Mouse (Mus musculus) G1E (cell line): ENCODE data around the gene Iqcn. TPM values are rescaled to one million over a fixed set of nuclear protein-coding genes. Genes with fewer than 3 reads are reported as not detected.

Source experiments
- ATAC-seq: 2 replicates; pipeline ENCODE4 v1.8.0; 2016; ENCODE audit warnings: mild to moderate bottlenecking; ENCODE audit not compliant: insufficient number of reproducible peaks, poor library complexity, low FRiP score, severe bottlenecking; ENCODE audit errors: extremely low read depth
- DNase-seq: peaks from one replicate; pipeline ENCODE4 v3.0.0; 2012; ENCODE audit warnings: low spot score
- H3K27me3 ChIP-seq: 2 replicates; pipeline ENCODE4 v1.6.1; 2012; ENCODE audit warnings: mild to moderate bottlenecking, low read length, inconsistent platforms; ENCODE audit not compliant: insufficient read depth
- H3K36me3 ChIP-seq: replicated peaks from 2 replicates; pipeline ENCODE3; 2012; ENCODE audit warnings: mild to moderate bottlenecking, inconsistent platforms
- H3K4me1 ChIP-seq: 2 replicates; pipeline ENCODE4 v1.6.1; 2012; ENCODE audit warnings: low read depth, low read length, inconsistent platforms, mixed read lengths; ENCODE audit not compliant: insufficient read depth
- H3K4me3 ChIP-seq: 2 replicates; pipeline ENCODE4 v1.5.1; 2012; ENCODE audit warnings: low read depth, mild to moderate bottlenecking, inconsistent platforms, low read length, moderate library complexity, mixed read lengths
- H3K9me3 ChIP-seq: replicated peaks from 2 replicates; pipeline ENCODE4 v1.6.1; 2012; ENCODE audit warnings: inconsistent platforms
- CTCF ChIP-seq: IDR thresholded peaks from 2 replicates; pipeline ENCODE4 v1.5.1; 2012; ENCODE audit warnings: low read depth, low read length, inconsistent platforms, mixed read lengths
- GATA1 ChIP-seq: IDR thresholded peaks from 2 replicates; pipeline ENCODE4 v1.6.1; 2012; ENCODE audit warnings: borderline replicate concordance, low read length, inconsistent platforms, mixed read lengths
- GATA2 ChIP-seq: IDR thresholded peaks from 2 replicates; pipeline ENCODE4 v1.6.1; 2012; ENCODE audit warnings: low read depth, low read length, inconsistent platforms, borderline replicate concordance
- POLR2AphosphoS5 ChIP-seq: IDR thresholded peaks from 2 replicates; pipeline ENCODE4 v1.6.1; 2012; ENCODE audit warnings: low read depth, low read length, inconsistent platforms; ENCODE audit not compliant: insufficient replicate concordance
- TAL1 ChIP-seq: conservative IDR thresholded peaks from 2 replicates; pipeline ENCODE4 v1.6.1; 2012; ENCODE audit warnings: low read depth, low read length, inconsistent platforms, mixed read lengths
- polyA plus RNA-seq: library from polyadenylated mRNA; stranded (reverse); fragments of >175 nt; gene quantifications from 2 replicates; pipeline ENCODE4 v1.2.3, GENCODE M21; 2012
- total RNA-seq, 2 experiments: library from RNA; stranded (forward) in 1 of 2; stranded (reverse) in 1 of 2; fragments of 200-1000 nt in 1 of 2; fragments of >200 nt in 1 of 2; fragmentation: Nextera tagmentation in 1 of 2; gene quantifications; 2 replicates each; pipeline ENCODE4 v1.2.3; 2014 to 2017

Iqcn gene
- total and polyA plus RNA-seq, 3 experiments, result 0.05 TPM; not detected in 2

GRCm38 (mm10) chr8:70747211-70747890 lies 44.1 kb downstream of the Iqcn start:
- peaks cover 68% of the 10 kb centered on the region for H3K27me3 ChIP-seq
- peaks cover 8% of the 10 kb centered on the region for H3K4me1 ChIP-seq
- TF ChIP-seq GATA2 (no peak), TAL1 (no peak), GATA1 (no peak), POLR2AphosphoS5 (no peak), CTCF (no peak)
- ATAC-seq, result no peak
- no peak for DNase-seq
- no peaks in the 10 kb centered on the region for H3K9me3 ChIP-seq
- no peak overlapping the region for H3K4me3 ChIP-seq
- H3K36me3 ChIP-seq, result no peaks in the 10 kb centered on the region

- Histone ChIP-seq H3K36me3 (no peaks in the 10 kb centered on the region), H3K9me3 (no peaks in the 10 kb centered on the region), H3K27me3 (peaks cover 60% of the 10 kb centered on the region), H3K4me3 (no peak overlapping the region), H3K4me1 (peaks cover 19% of the 10 kb centered on the region)
- DNase-seq (no peak), ATAC-seq (no peak)
- TF ChIP-seq POLR2AphosphoS5 (no peak), GATA1 (no peak), CTCF (no peak), GATA2 (no peak), TAL1 (no peak)
Measured at GRCm38 (mm10) chr8:70748246-70749096, 45.2 kb downstream of the Iqcn start.

- no peaks in the 10 kb centered on the region for H3K9me3 ChIP-seq
- TF ChIP-seq POLR2AphosphoS5 (no peak), GATA1 (no peak), TAL1 (no peak), CTCF (no peak)
- no peak overlapping the region for H3K4me3 ChIP-seq
- H3K4me1 ChIP-seq, result peaks cover 27% of the 10 kb centered on the region
- H3K27me3 ChIP-seq, result peaks cover 54% of the 10 kb centered on the region
- DNase-seq, result no peak
- no peaks in the 10 kb centered on the region for H3K36me3 ChIP-seq
- no peak for ATAC-seq
Measured at GRCm38 (mm10) chr8:70749097-70749674, 45.9 kb downstream of the Iqcn start.

GRCm38 (mm10) chr8:70750128-70750680 lies 46.9 kb downstream of the Iqcn start:
- no peaks in the 10 kb centered on the region for H3K9me3 ChIP-seq
- ATAC-seq (no peak), DNase-seq (no peak)

GRCm38 (mm10) chr8:70752000-70752764 lies 48.9 kb downstream of the Iqcn start:
- Histone ChIP-seq H3K4me1 (peaks cover 48% of the 10 kb centered on the region), H3K9me3 (no peaks in the 10 kb centered on the region), H3K4me3 (no peak overlapping the region; the same call in 1 of the 2 replicates), H3K36me3 (peaks cover 23% of the 10 kb centered on the region), H3K27me3 (peaks cover 31% of the 10 kb centered on the region)
- ATAC-seq (no peak), DNase-seq (peak; percentile 38)
- TF ChIP-seq GATA2, result no peak
- TF ChIP-seq CTCF, result peak; percentile 63

More at GRCm38 (mm10) chr8:70750128-70750680, 46.9 kb downstream of the Iqcn start:
- TF ChIP-seq TAL1, result no peak
- no peak for TF ChIP-seq GATA1
- no peak for TF ChIP-seq POLR2AphosphoS5
- TF ChIP-seq GATA2, result no peak
- H3K4me3 ChIP-seq, result no peak overlapping the region
- H3K4me1 ChIP-seq, result peaks cover 33% of the 10 kb centered on the region
- peaks cover 47% of the 10 kb centered on the region for H3K27me3 ChIP-seq
- H3K36me3 ChIP-seq, result peaks cover 3% of the 10 kb centered on the region
